Comparison of ENCODE assay signal across 8 mouse cellular contexts in the genomic region with DNA sequence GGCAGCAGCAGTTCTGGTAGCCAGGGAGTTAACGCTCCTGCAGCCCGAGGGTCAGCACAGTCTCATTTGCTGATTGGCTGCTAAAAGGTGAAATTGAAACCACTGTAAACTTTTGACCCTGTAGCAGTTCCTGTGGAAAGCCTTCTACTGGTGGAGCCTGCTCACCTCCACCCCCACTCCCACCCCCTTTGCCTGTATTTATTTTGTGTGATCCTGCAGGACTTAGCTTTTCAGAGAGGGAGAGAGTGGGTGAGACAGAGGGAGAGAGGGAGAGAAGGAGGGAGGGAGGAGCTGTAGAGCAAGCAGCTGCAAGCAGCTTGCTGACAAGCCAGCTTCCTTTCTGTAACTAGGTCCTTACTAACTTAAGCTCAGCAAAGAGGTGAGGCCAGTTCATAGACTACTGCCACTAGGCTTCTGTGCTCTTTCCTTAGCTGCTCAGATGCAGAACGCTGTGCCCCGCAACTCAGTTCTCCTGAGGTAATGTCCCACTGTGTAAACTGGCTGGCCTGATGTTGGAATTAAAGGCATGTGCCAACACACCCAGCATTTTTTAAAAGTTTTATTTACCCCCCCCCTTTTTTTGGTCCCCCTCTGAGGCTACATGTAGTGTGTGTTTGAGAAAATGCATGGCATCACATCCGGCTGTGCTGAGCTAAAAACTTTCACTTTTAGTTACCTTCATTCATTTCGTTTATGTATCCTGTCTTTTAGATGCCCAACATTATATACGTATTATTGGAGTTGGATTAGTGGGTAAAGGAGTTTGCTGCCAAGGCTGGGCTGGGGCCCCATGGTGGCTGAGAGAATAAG. TPM values are rescaled to one million over a fixed set of nuclear protein-coding genes. Genes with fewer than 3 reads are reported as not detected.
DNase-seq lines count a peak whose midpoint lies in the region; ATAC-seq and TF ChIP-seq lines count a peak whose summit lies in the region.

No protein-coding gene starts in this region.

- H3K27me3 ChIP-seq in kidney, adult 2 months (replicated peaks; ENCODE audit: control insufficient read depth, insufficient read depth, low read length): no peaks in the 10 kb centered on the region
- no peaks in the 10 kb centered on the region for H3K27me3 ChIP-seq in lung, embryonic 14.5 days (ENCODE audit: insufficient read depth, low read length)
- no peaks in the 10 kb centered on the region for H3K27me3 ChIP-seq in neural tube, embryonic 15.5 days (replicated peaks)

- H3K36me3 ChIP-seq in kidney, adult 2 months (ENCODE audit: control insufficient read depth, insufficient read depth, low read length): no peaks in the 10 kb centered on the region
- H3K36me3 ChIP-seq in lung, embryonic 14.5 days (ENCODE audit: insufficient read depth): 0 out of 2 replicates have a peak, but pooled peaks cover 7% of the 10 kb centered on the region
- no peaks in the 10 kb centered on the region for H3K36me3 ChIP-seq in neural tube, embryonic 15.5 days

- no peak for DNase-seq in frontal cortex, postnatal 14 days (ENCODE audit: low spot score in 2 of 2)
- DNase-seq in embryo, embryonic 11.5 days (ENCODE audit: low read depth, low spot score): peak; percentile 80
- DNase-seq in heart, adult 8-10 months (ENCODE audit: low spot score): peak; percentile 83
- DNase-seq in kidney, adult 2 months: peak; percentile 87
- DNase-seq in lung, embryonic 14.5 days: peak; percentile 93
- DNase-seq in yolk sac, embryonic 10.5 days (ENCODE audit: low spot score): peak; percentile 91

- H3K9me3 ChIP-seq in lung, embryonic 14.5 days (ENCODE audit: low read depth, low read length): no peaks in the 10 kb centered on the region
- no peaks in the 10 kb centered on the region for H3K9me3 ChIP-seq in neural tube, embryonic 15.5 days (replicated peaks)

- H3K4me1 ChIP-seq in kidney, adult 2 months (ENCODE audit: control insufficient read depth, insufficient read depth, low read length): peaks cover 42% of the 10 kb centered on the region
- peaks cover 22% of the 10 kb centered on the region for H3K4me1 ChIP-seq in lung, embryonic 14.5 days (ENCODE audit: insufficient read depth)
- peaks cover 29% of the 10 kb centered on the region for H3K4me1 ChIP-seq in neural tube, embryonic 15.5 days

- peak overlapping the region; percentile 60 for H3K4me2 ChIP-seq in lung, embryonic 14.5 days
- peak overlapping the region; percentile 51 for H3K4me2 ChIP-seq in neural tube, embryonic 15.5 days

- peak overlapping the region; percentile 1; the same call in 1 of the 2 replicates for H3K9ac ChIP-seq in lung, embryonic 14.5 days
- no peak overlapping the region for H3K9ac ChIP-seq in neural tube, embryonic 15.5 days (replicated peaks)

- no peak for TF ChIP-seq POLR2A in kidney, adult 2 months (IDR thresholded peaks at IDR 0.05; ENCODE audit: low read depth, low read length)

- ATAC-seq in frontal cortex, adult (ENCODE audit: low TSS enrichment): peak; percentile 96
- ATAC-seq in lung, embryonic 14.5 days (ENCODE audit: insufficient read depth): peak; percentile 95
- peak; percentile 72 for ATAC-seq in neural tube, embryonic 15.5 days (ENCODE audit: low FRiP score)

- WGBS in kidney, adult 2 months: 8% methylated on average over 7 of the region's 7 CpGs
- 4% methylated on average over 7 of the region's 7 CpGs for WGBS in lung, embryonic 14.5 days
- WGBS in neural tube, embryonic 15.5 days: 24% methylated on average over 7 of the region's 7 CpGs

- 0 out of 2 replicates have a peak, but pooled peaks have one; percentile 2 for TF ChIP-seq CTCF in kidney, adult 2 months (conservative IDR thresholded peaks at IDR 0.05; ENCODE audit: insufficient read depth, insufficient read length, low read depth, low read length)
- peak; percentile 11; the same call in 1 of the 2 replicates for TF ChIP-seq CTCF in lung, embryonic 14.5 days (IDR thresholded peaks at IDR 0.05; ENCODE audit: low read depth)

- H3K27ac ChIP-seq in kidney, adult 2 months (ENCODE audit: insufficient read depth, low read depth, low read length): peak overlapping the region; percentile 37
- H3K27ac ChIP-seq in lung, embryonic 14.5 days (ENCODE audit: low read depth): peak overlapping the region; percentile 90
- peak overlapping the region; percentile 76 for H3K27ac ChIP-seq in neural tube, embryonic 15.5 days (replicated peaks)

- H3K4me3 ChIP-seq in kidney, adult 2 months (ENCODE audit: insufficient read depth, low read depth, low read length): no peak overlapping the region
- peak overlapping the region; percentile 18; the same call in 1 of the 2 replicates for H3K4me3 ChIP-seq in lung, embryonic 14.5 days (ENCODE audit: low read depth, low read length)
- H3K4me3 ChIP-seq in neural tube, embryonic 15.5 days (replicated peaks): peak overlapping the region; percentile 2; the same call in 1 of the 2 replicates

RNA-seq across cellular contexts. Expression of a gene that starts 38.9 kb away (rescaled TPM):
- total RNA-seq in heart, adult 8-10 months (2022): 10 to 100 TPM; 24.3 to 30.2 (median 28.7) TPM
- polyA plus RNA-seq in kidney, adult 2 months (2012; rRNA removed): 36.3 and 42.0 TPM in 2 replicates
- 17.4 and 17.7 TPM in 2 replicates for polyA plus RNA-seq in lung, embryonic 14.5 days (2014; fragmentation: Nextera tagmentation; extraction: Ambion mirVana)
- 13.3 and 14.6 TPM in 2 replicates for polyA plus RNA-seq in neural tube, embryonic 15.5 days (2015; fragmentation: Nextera tagmentation; extraction: Ambion mirVana)

Comparison
In these comparisons a context has a peak if more than half of its experiments do, and no peak if none do; other contexts are left out.
1. DNase-seq: peak in embryo, embryonic 11.5 days (single experiment), heart, adult 8-10 months (single experiment), kidney, adult 2 months (single experiment), lung, embryonic 14.5 days (single experiment) and yolk sac, embryonic 10.5 days (single experiment); none in frontal cortex, postnatal 14 days (0 of 2).
2. H3K27ac ChIP-seq: peak in every context shown above with its lines; median percentile 90 in lung, embryonic 14.5 days; 76 in neural tube, embryonic 15.5 days; 37 in kidney, adult 2 months.
3. Peak in every context shown above with its lines, with median percentiles within 50 percentile points of each other: ATAC-seq.